Mouse (Mus musculus) embryonic facial prominence, embryonic 11.5 days (tissue): ENCODE results near the gene Rexo5. TPM values are rescaled to one million over a fixed set of nuclear protein-coding genes. Genes with fewer than 3 reads are reported as not detected.

Experiments used
- ATAC-seq: fragments of 200-750 bp; cut with Nextera tagmentation; replicated peaks from 2 replicates; pipeline ENCODE4 v1.8.0; 2017; ENCODE audit warnings: low read depth; ENCODE audit not compliant: insufficient number of reproducible peaks, low FRiP score, low TSS enrichment
- DNase-seq: peaks from one replicate; pipeline ENCODE4 v3.0.0-alpha.2; 2015; ENCODE audit warnings: low spot score
- H3K27ac ChIP-seq: fragments of 300-500 bp; sonication (generic); replicated peaks from 2 replicates; pipeline ENCODE4 v1.5.1; 2014; ENCODE audit warnings: mild to moderate bottlenecking, low read depth, low read length, control low read depth
- H3K27me3 ChIP-seq: fragments of 300-500 bp; sonication (generic); 2 replicates; pipeline ENCODE4 v1.6.1; 2014; ENCODE audit warnings: mild to moderate bottlenecking, low read length, moderate library complexity, mixed read lengths; ENCODE audit not compliant: control insufficient read depth, insufficient read depth
- H3K36me3 ChIP-seq: fragments of 300-500 bp; sonication (generic); replicated peaks from 2 replicates; pipeline ENCODE4 v1.6.1; 2014; ENCODE audit warnings: low read depth, mild to moderate bottlenecking, low read length, moderate library complexity, mixed read lengths; ENCODE audit not compliant: control insufficient read depth, insufficient read depth
- H3K4me1 ChIP-seq: fragments of 300-500 bp; sonication (generic); 2 replicates; pipeline ENCODE4 v1.6.1; 2014; ENCODE audit warnings: low read length, mixed read lengths; ENCODE audit not compliant: control insufficient read depth, insufficient read depth
- H3K4me2 ChIP-seq: fragments of 300-500 bp; sonication (generic); 2 replicates; pipeline ENCODE4 v1.6.1; 2014; ENCODE audit warnings: low read depth, mild to moderate bottlenecking, control low read depth, low read length, moderate library complexity
- H3K4me3 ChIP-seq: fragments of 300-500 bp; sonication (generic); 2 replicates; pipeline ENCODE4 v1.5.1; 2014; ENCODE audit warnings: low read depth, low read length, control low read depth
- H3K9ac ChIP-seq: fragments of 300-500 bp; sonication (generic); replicated peaks from 2 replicates; pipeline ENCODE4 v1.6.1; 2014; ENCODE audit warnings: mild to moderate bottlenecking, control low read depth, low read length
- H3K9me3 ChIP-seq: fragments of 300-500 bp; sonication (generic); replicated peaks from 2 replicates; pipeline ENCODE4 v1.6.1; 2016; ENCODE audit warnings: mild to moderate bottlenecking, low read length, inconsistent platforms, mixed read lengths; ENCODE audit not compliant: control insufficient read depth
- WGBS: fragments of 180-500 bp; shearing (Covaris S2); extraction: QIAGEN DNeasy Blood & Tissue Kit; methylation state at CpG from one replicate; pipeline ENCODE4 v1.1.7; 2014; 5-methylcytosine and 5-hydroxymethylcytosine counted together
- polyA plus RNA-seq: library from polyadenylated mRNA; unstranded; fragments of >200 nt; fragmentation: Nextera tagmentation; extraction: Ambion mirVana; gene quantifications from 2 replicates; pipeline ENCODE4 v1.2.1, GENCODE M21; 2014

Rexo5 gene
- polyA plus RNA-seq, 1 experiment from 2014 or later: 24.1 TPM

GRCm38 (mm10) chr7:119764377-119764776, 29.4 kb upstream of the Rexo5 start:
- Histone ChIP-seq H3K9ac (no peak overlapping the region), H3K4me3 (no peak overlapping the region), H3K27me3 (no peaks in the 10 kb centered on the region), H3K9me3 (no peaks in the 10 kb centered on the region), H3K36me3 (no peaks in the 10 kb centered on the region), H3K4me2 (no peak overlapping the region), H3K27ac (no peak overlapping the region), H3K4me1 (no peaks in the 10 kb centered on the region)
- WGBS: 95% methylated on average over 3 of the region's 3 CpGs
- ATAC-seq (no peak), DNase-seq (no peak)

GRCm38 (mm10) chr7:119766996-119767395, 26.8 kb upstream of the Rexo5 start:
- Histone ChIP-seq H3K9me3 (no peaks in the 10 kb centered on the region), H3K9ac (no peak overlapping the region), H3K4me1 (no peaks in the 10 kb centered on the region), H3K27ac (no peak overlapping the region), H3K4me2 (no peak overlapping the region), H3K27me3 (no peaks in the 10 kb centered on the region), H3K36me3 (no peaks in the 10 kb centered on the region), H3K4me3 (no peak overlapping the region)
- ATAC-seq: no peak
- no peak for DNase-seq
- WGBS: 80% methylated on average over 6 of the region's 6 CpGs

DNA sequence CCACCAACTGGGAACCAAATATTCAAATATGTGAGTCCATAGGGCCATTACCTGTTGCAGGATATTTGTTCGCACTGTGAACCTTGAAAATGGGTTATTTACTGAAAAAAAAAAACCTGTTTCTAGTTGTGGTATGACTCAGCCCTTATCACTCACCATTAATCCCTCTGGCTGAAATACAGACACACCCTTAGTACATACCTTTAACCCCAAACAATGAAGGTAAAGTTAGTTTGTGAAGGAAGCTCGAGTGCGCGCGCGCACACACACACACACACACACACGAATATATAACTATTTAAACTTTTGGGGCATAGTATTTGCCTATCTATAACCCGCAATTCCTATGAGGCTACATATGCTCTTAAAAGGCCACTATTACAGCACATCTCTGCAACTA, 23.9 kb upstream of the Rexo5 start:
- DNase-seq: no peak

DNA sequence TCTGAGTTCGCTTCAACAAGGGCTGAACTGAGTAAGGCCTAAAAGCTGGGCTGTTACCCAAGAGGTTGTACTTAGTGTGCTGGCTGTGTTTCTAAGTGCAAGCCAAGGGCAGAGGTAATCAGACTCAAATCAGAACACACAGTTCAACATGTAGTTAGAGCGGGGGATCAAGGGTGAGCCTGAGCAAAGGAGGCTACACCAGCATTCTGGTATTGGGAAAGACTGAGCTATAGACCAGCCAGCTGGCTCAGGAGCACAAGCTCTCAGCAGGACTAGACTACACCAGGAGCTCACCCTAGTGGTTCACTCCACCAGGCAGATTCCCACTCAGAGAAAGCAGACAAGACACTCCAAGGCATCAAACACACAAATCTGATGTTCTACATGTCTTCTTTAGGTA, 10.4 kb upstream of the Rexo5 start:
- DNase-seq (no peak), ATAC-seq (no peak)
- H3K27me3 ChIP-seq: no peaks in the 10 kb centered on the region
- 98% methylated on average over 2 of the region's 2 CpGs for WGBS
- no peak overlapping the region for H3K27ac ChIP-seq
- no peaks in the 10 kb centered on the region for H3K9me3 ChIP-seq
- no peak overlapping the region for H3K4me3 ChIP-seq
- no peaks in the 10 kb centered on the region for H3K4me1 ChIP-seq
- H3K9ac ChIP-seq: no peak overlapping the region
- no peaks in the 10 kb centered on the region for H3K36me3 ChIP-seq
- no peak overlapping the region for H3K4me2 ChIP-seq

More for the DNA sequence above, 23.9 kb upstream of the Rexo5 start:
- H3K4me3 ChIP-seq: no peak overlapping the region
- no peaks in the 10 kb centered on the region for H3K4me1 ChIP-seq
- H3K27me3 ChIP-seq: no peaks in the 10 kb centered on the region
- no peak for ATAC-seq
- no peak overlapping the region for H3K9ac ChIP-seq
- 91% methylated on average over 8 of the region's 8 CpGs for WGBS
- no peak overlapping the region for H3K27ac ChIP-seq
- H3K9me3 ChIP-seq: no peaks in the 10 kb centered on the region
- H3K36me3 ChIP-seq: no peaks in the 10 kb centered on the region
- no peak overlapping the region for H3K4me2 ChIP-seq

DNA sequence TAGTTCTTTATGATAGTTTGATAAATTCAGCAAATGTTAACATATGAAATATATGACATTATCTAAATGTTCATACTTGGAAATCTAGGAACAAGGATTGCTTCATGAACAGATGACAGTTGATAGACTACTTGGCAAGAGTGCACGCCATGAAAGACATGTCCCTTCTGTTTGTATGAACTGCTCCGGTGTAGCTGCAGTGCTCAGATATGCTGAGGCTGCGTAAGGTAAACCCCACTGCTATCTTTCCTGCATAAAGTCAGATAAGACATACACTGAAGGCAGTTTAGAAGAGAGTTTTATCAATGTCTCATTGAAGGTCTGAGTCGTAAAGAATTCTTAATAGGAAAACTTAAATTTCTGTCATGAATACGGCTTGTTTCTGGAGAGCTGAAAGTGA, 8.9 kb upstream of the Rexo5 start:
- no peaks in the 10 kb centered on the region for H3K4me1 ChIP-seq
- H3K4me3 ChIP-seq: no peak overlapping the region
- H3K27ac ChIP-seq: no peak overlapping the region
- no peak for ATAC-seq
- no peak overlapping the region for H3K4me2 ChIP-seq
- no peaks in the 10 kb centered on the region for H3K9me3 ChIP-seq
- DNase-seq: no peak
- no peaks in the 10 kb centered on the region for H3K36me3 ChIP-seq
- no peak overlapping the region for H3K9ac ChIP-seq
- WGBS: 97% methylated on average over 5 of the region's 5 CpGs
- H3K27me3 ChIP-seq: no peaks in the 10 kb centered on the region

DNA sequence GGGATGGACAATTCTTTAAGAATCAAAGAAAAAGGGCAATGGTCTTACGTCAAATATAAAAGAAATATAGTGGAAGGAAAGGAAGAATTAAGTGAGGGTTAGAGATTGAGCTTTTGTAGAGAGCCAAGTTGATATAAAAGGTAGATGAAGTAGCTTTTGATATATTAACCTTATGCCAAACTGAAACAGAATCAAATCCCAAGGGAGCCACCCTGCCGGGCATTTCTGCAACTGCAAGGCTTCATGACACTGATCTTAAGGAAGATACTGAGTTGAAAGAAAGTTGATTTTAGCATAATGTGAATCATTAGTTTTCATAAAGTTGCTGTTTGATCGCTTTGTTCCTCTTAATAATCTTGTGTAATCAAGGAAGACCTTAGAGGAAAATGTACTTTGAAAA, 4.8 kb upstream of the Rexo5 start:
- ATAC-seq: no peak
- Histone ChIP-seq H3K27me3 (no peaks in the 10 kb centered on the region), H3K4me2 (no peak overlapping the region), H3K9me3 (no peaks in the 10 kb centered on the region), H3K4me1 (no peaks in the 10 kb centered on the region), H3K4me3 (no peak overlapping the region), H3K36me3 (no peaks in the 10 kb centered on the region), H3K27ac (no peak overlapping the region), H3K9ac (no peak overlapping the region)
- DNase-seq: no peak
- 89% methylated on average over 3 of the region's 3 CpGs for WGBS

- H3K4me3 ChIP-seq: peak overlapping the region; percentile 70
- 0% methylated on average over 20 of the region's 21 CpGs for WGBS
- H3K4me1 ChIP-seq: no peaks in the 10 kb centered on the region
- DNase-seq (no peak), ATAC-seq (peak; percentile 72)
- H3K27ac ChIP-seq: peak overlapping the region; percentile 44
- H3K9me3 ChIP-seq: no peaks in the 10 kb centered on the region
- no peaks in the 10 kb centered on the region for H3K27me3 ChIP-seq
- peak overlapping the region; percentile 84 for H3K9ac ChIP-seq
- no peaks in the 10 kb centered on the region for H3K36me3 ChIP-seq
- H3K4me2 ChIP-seq: peak overlapping the region; percentile 75
Observed at GRCm38 (mm10) chr7:119794251-119794638, 439 bp downstream of the Rexo5 start.

GRCm38 (mm10) chr7:119795311-119795710, 1.5 kb downstream of the Rexo5 start:
- Histone ChIP-seq H3K4me1 (no peaks in the 10 kb centered on the region), H3K36me3 (no peaks in the 10 kb centered on the region), H3K27ac (no peak overlapping the region), H3K9ac (no peak overlapping the region), H3K9me3 (no peaks in the 10 kb centered on the region), H3K4me2 (peak overlapping the region; percentile 30; the same call in 1 of the 2 replicates), H3K27me3 (no peaks in the 10 kb centered on the region), H3K4me3 (peak overlapping the region; percentile 6; the same call in 1 of the 2 replicates)
- ATAC-seq: no peak
- DNase-seq: no peak
